Mouse (Mus musculus) cerebellum, postnatal 10 days (tissue): ENCODE measurements around the gene Meox1.

Source experiments
- DNase-seq, 2 experiments: peaks; one replicate each; pipeline ENCODE4 v3.0.0; 2021; ENCODE audit warnings: mixed read lengths in 2 of 2

Gene Meox1

GRCm38 (mm10) chr11:101896546-101897361 lies 2.6 kb upstream of the Meox1 start:
- no peak for DNase-seq

DNA sequence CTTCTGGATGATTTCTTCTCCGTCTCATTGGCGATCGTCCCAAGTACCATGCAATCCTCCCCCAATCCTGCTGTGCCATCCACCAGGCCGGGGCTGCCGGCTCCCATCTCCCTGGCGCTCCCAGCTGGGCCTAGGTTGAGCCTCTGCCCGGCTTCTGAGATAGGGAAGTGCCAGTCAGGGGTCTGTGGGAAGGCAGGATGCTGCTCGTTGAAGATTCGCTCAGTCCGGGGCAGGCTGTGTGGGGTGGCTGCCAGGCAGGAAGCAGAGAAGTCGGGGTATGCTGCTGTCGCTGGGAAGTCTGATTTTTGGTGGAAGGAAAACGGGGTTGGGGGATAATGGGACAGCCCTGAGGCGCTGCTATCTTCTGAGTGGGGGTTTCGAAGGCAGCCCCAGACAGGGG lies 614 bp downstream of the Meox1 start:
- DNase-seq, result peak; percentile 45 to 51

GRCm38 (mm10) chr11:101891451-101891850 lies 2.7 kb downstream of the Meox1 start:
- DNase-seq, result peak; percentile 64 to 78

- peak; percentile 49 to 53 for DNase-seq
These were observed 4.4 kb downstream of the Meox1 start for GRCm38 (mm10) chr11:101889781-101890180.

DNA sequence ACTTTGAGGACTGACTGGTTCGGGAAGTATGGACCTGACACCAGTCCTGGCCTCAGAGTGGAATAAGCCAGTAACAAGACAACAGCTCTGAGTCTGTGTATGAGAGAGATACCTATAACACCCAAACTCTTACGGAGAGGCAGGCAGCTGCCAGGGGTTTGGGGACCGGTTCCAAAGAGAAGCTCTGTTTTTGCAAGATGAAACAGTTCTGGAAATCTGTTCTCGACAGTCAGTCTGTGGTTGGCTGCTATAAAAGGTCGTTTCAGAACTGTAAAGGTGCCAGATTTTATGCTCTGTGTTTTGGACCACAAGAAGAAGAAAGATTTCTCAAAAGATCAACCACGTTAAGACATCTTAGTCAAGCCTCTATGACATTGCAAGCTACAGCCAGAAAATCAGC lies 5.4 kb downstream of the Meox1 start:
- no peak for DNase-seq

DNA sequence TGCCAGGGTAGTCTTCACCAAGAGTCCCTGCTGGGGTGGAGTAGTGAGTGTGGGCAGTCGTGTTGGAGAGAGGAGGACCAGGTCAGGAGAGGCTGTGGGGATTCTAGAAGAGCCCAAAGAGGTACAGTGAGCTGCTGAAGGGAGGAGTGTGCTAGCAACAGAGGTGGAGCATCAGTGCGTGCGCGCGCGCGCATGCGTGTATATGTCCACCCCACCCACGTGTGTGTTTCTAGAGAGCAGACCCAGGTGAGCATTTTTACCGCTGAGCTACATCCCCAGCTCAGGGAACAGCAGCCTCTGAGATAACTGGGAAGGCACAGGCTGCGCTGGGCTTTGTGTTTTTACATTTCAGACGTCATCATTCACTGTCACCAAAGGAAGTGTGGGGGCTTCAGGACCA lies 7.7 kb downstream of the Meox1 start:
- no peak for DNase-seq

GRCm38 (mm10) chr11:101885881-101886319 lies 8.3 kb downstream of the Meox1 start:
- DNase-seq, result no peak

DNA sequence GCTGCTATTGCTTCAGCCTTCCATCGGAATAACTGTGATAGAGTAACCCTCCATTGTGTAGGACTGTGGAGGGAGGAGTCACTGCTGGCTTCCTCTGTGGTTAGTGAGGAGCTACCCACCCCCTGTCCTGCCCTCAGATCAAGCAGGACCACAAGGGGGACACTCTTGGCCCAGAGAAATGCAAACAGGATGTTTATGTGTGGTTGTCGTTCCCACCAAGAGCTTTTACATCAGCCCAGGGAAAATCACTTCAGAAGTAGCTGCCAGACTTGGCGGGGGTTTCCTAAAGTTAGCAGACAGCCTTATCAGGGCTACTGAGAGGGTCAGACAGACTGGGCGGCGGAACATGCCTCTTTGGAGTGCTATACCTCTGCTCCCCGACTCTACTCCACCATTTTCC lies 8.9 kb downstream of the Meox1 start:
- DNase-seq, result no peak

DNA sequence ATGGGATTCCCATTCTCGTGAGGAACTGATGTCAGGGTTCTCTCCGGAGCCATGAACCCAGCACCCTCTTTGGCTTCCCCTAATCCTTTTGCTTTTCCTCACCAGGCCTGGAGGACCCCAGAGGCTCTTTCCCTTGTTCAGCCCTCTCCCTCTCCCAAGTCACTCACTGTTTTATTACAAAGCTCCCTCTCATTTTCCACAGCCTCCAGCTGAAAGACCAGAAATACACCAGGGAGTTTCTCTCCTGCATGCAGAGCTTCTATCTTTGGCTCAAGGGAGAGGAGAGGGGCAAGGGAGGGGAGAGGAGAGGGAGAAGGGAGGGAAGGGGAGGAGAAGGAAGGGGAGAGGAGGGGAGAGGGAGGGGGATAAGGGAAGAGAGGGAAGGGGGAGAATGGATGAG lies 10.3 kb downstream of the Meox1 start:
- no peak for DNase-seq

GRCm38 (mm10) chr11:101882500-101883290 lies 11.5 kb downstream of the Meox1 start:
- DNase-seq, result no peak

GRCm38 (mm10) chr11:101881604-101882071 lies 12.5 kb downstream of the Meox1 start:
- DNase-seq, result peak; percentile 48 to 70

DNA sequence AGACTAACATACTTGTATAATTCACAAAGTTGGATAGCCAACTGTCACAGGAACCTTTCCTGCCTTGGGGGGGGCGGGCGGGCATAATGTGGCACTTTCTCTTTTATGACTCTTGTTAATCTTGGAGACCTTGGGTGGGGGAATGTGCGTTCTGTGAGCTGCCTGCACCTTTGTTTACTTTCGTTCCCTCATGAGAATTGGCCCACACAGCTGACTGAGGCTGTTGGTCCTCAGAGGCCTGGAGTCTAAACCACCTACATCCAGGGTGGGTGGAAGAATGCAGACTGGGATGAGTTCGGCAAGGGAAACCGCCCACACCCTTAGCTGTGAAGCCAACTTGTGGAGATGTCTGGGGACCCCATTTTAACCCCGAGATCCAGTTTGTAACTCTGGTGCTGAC lies 13.0 kb downstream of the Meox1 start:
- DNase-seq, result no peak

DNA sequence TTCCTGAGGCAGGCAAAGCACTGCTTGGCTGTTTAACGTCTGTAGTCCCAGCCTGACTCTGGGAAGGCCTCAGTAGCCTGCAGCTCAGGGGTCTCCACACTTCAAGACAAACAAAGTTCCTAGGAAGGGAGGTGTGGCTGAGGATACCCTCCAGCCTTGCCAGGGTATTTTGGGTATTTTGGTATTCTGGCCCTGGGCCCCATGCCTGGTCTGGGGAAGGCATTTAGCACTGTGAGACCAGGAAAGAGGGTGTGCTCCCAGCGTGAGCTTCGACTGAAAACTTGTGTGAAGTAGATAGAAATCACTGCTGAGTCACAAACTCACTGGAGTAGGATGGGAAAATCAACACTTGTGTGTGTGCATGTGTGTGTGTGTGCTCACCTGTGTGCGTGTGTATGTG lies 14.5 kb downstream of the Meox1 start:
- no peak for DNase-seq

DNA sequence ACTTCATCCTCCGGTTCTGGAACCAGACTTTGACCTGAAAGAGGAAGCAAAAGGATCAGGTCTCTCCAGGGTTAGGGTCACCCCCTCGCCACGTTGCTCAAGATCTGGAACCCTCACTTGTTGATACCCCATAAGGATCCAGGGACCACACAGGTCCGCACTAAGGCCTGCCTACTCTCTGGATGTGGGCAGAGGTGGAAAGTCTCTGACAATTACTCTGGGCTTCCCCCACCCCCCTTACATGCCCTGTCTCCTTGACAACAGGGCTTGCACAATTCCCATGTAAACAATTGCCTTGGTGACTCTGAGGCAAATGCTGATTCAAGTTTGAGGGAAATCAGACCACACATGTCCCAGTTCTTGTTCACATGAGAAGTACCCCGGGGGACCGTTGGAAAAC lies 15.5 kb downstream of the Meox1 start:
- DNase-seq, result no peak

DNA sequence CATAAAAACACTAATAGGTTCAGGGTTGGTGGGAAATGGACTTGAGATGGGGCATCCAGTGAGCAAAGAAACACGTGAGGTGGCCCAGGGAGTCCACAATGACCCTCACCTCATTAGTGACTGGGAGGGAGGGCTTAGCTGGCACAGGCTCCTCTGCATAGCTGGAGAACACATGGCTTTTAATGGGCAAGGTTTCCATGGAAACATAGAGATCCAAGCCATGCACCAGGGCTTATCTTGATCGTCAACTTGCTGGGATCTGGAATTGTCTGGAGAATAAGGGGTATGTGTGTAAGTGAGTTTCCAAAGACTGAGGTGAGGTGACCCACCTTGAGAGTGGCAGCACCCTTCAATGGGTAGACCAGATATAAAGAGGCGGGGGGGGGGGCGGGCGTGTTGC lies 19.2 kb downstream of the Meox1 start:
- peak; percentile 44 to 54 for DNase-seq

DNA sequence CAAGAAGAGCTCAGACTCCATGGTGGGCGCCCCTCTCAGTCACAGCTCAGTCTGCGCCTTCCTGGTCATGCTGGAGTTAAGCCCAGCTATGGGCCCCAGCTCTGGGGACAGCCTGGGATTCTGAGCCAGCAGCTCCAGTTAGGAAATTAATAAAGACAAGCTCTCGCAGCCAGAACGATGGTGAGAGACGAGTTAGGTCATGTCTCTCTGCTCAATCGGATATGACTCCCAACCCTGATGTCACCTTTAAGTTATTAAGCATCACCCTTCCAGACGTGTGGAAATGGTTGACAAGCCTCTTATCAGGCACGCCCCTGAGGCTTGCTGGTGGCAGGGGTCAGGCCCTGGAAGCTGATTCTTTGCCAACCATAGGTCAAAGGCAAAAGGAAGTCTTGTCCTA lies 20.3 kb downstream of the Meox1 start:
- peak; percentile 46 to 64 for DNase-seq

GRCm38 (mm10) chr11:101871435-101871834 lies 22.7 kb downstream of the Meox1 start:
- DNase-seq, result no peak

DNA sequence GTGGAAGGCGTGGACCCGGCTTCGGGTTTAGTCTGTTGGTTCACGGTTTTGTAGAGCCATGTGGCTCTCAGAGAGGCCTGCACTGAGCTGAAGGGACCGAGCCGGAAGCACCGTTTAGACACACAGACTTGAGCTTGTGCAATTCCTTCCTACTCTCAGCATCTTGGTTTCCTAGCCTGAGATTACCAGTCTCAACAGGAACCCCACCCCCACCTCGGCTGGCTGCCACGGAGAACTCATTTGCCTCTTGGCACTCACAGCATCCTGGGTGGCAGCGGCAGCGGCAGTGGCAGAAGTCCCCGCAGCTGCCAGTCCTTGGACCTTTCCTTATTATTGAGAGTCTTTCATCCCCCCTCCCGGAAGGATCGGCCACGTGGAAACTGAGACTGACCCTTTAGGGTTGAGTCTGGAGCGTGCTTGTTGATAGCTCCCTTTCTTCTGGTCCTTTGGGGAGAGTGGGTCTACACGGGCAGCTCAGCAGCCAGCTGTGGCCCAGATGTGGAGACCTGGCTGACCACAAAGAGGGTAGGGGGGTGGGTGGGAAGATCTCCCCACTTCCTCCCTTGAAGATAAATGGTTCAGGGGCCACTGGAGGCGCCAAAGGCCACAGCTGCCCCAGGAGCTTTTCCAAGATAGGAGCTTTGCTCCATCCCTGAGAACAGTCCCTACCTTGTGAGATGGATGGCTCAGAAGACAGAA lies 24.0 kb downstream of the Meox1 start:
- peak; percentile 88 to 89 for DNase-seq

DNA sequence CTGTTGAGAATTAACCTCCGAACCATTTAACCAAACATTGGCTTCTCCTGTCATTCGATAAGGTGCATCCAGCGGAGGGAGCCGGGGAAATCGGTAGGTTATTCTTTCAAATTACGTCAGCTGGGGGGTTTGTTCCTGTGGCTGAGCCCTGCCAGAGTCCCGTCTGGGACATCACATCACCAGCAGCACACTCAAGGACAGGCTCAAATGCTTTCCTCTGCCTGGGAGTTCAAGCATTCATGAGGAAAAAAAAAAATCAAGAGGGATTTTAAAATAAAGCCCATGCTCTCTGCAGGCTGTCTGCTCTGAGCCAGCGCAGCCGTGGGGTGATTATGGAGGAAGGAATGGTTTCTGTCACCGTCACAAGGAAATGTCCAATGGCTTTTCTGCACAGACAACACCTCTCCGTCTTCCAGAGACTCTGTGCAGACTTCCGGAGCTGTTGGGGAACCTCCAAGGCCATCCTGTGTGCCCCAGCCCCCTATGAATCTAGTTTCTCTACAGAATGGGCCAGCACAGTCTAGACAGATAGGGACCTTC lies 26.6 kb downstream of the Meox1 start:
- no peak for DNase-seq

DNA sequence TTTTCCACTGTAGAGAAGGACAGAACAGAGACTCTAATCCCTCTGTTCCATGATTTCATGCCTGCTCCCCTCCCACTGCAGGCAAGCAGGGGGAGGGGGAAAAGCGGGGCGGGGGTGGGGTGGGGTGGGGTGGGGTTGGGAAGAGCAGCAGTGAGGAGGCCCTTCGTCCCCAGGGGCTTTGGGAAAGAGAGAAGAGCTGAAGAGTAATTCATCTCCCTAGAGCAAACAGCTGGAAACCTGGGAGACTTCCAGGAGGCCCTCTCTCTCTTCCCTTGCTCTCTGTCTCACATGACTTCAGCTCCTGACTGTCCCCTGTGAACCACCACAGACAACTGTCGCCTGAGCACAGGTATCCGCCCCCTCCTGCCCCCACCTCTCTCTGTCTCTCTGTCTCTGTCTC lies 35.4 kb downstream of the Meox1 start:
- DNase-seq, result no peak

DNA sequence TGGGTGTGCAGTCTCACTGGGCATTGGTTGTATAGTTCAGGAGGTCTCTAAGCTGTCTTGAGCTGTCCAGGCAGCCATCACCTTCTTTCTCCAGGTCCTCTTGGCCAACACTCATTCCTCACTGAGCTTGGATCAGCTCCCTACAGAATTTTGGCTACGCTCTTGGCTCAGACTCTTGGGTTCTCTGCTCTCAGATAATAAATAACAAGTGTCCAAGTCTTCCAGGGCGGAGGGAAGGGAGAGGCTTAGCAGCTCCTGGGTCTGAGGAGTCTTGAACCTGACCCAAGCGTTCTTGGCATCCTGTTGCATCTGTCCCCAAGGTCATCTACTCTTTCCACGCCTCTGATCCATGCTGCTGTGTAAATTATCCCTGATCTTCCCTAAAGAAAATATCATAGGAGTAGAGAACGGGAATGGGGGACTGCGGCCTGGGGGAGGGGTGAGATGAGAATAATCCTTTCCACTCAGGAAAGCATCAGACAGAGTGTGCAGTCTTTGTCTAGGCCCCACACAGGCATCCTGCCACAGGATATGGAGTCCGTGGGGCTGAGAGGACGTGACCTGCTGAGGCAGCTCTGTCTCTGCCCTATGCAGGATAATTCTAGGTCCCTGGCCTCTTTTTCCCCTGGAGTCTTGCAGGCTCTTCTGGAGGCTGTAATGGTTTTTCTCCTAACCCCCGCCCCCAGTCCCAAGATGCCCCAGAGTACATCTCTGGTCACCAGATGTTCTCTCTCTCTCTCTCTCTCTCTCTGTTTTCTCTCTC lies 38.0 kb downstream of the Meox1 start:
- peak; percentile 62 to 67 for DNase-seq

DNA sequence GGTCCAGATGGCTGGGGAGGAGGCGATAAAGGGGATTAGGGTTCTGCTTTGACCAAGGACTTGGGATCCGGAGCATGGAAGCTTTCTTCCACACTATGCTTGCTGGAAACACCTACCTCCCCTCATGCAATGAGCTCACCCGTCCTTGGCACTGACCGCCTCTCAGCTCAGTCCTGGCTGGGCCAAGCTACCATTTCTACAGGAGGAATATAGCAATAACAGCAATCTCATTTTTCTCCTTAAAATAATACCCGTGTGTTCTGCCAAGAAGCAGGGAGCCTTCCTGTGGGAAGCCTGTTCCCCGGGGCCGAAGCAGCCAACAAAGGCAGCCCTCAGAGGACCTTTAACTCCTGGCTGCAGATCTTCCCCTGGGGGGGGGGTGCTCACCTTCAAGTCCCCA lies 43.1 kb downstream of the Meox1 start:
- DNase-seq, result peak in 1 of 2 experiments; percentile 42
